Mouse (Mus musculus): ENCODE data around the gene Stxbp3.

DNA sequence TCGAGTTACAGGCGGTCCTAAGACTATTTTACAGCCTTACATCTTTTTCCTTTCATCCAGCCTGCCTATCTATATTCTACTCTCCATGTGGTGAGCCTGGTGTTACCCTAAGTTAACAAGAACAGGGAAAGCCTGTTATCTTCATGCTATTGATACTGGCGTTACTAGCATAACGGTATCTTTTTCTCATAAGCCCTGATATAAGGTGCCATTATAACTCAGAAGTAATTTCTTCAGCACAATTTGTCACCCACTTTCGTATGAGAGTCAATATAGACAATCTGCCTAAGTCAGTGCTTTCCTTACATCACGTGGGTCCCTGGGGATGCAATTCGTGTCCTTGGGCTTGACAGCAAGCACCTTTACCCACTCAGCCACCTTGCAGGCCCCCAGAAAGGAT is 1.3 kb downstream of the Stxbp3 start:
- TF ChIP-seq CTCF (conservative IDR thresholded peaks at IDR 0.05; ENCODE audit: low read length), result no peak
- TF ChIP-seq NANOG (IDR thresholded peaks at IDR 0.05; ENCODE audit: borderline replicate concordance, low read length), result no peak
